Mouse (Mus musculus) layer of hippocampus, adult 9-11 months (tissue): Measurements from ENCODE around the gene Trappc11.

Source experiments
- DNase-seq: peaks from one replicate; pipeline ENCODE4 v3.0.0; 2022

Trappc11 gene

DNA sequence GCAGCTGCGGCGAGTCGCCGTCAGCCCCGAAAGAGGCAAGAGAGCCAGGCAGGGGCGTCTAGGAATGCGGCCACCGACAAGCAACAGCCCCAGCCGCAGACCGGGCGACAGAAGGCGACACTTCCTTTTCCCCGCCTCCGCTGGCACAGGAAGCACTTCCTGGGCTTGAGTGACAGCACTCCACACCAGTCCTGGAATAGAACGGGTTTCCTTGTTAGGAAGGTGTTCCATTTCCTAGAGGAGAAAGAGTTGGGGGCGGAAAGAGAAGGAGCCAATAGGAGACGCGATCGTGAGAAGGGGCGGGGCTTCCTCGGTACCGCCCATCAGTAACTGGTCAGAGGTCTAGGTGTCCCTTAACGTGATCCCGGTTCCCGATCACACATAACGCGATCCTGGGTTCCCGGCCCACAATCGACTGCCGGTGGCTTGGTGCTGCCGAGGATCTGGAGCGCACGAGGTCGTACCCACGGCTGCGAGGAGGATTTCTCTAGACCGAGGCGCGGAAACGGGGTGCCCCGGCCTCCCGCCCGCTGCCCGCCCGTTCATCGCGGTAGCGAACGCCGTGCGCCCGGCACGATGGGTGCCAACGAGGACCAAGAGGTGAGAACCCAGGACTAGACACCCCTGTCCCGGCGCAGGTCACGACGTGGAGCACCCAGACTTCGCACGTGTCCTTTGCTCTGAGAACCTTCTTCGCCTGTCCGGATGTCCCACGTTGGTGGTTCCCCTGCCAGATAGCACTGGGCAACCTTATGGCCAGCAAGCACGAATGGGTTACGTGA, at the start of gene Trappc11, which contains the start of gene Rwdd4a:
Trappc11 (minus strand) TSS at position 127 of the 782 bp plus-strand sequence.
Rwdd4a (plus strand) TSS at position 321 of the 782 bp plus-strand sequence.
- DNase-seq, result peak; percentile 98

DNA sequence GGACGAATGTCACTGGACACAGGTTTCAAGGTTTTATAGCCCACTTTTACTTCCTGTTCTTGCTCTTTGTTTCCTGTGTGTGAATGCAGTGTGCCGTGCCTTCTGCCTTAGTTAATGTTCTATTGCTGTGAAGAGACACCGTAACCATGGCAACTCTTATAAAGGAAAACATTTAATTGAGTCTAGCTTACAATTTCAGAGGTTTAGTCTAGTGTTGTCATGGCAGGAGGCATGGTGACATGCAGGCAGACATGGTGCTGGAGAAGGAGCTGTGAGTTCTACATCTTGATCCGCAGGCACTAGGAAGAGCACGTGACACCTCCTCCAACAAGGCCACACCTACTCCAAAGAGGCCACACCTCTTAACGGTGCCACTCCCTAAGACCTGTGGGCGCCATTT, 48.2 kb upstream of the Trappc11 start:
- DNase-seq, result no peak

DNA sequence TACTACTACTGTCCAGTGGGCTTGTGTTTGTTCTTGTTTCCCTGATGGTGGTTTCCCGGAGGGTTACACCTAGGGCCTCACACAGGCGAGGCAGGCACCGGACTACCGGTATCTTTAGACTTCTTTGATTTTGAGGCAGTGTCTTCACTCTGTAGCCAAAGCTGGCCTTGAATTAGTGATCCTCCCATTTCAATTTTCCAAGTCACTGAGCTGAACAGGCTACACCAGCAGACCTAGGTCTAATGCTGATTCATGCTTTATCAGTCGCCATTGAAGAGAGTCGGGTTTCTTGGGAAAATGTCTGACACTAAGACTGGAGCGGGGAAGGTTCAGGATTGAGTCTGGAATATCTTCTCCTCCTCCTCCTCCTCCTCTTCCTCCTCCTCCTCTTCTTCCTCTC, 40.2 kb upstream of the Trappc11 start:
- no peak for DNase-seq

DNA sequence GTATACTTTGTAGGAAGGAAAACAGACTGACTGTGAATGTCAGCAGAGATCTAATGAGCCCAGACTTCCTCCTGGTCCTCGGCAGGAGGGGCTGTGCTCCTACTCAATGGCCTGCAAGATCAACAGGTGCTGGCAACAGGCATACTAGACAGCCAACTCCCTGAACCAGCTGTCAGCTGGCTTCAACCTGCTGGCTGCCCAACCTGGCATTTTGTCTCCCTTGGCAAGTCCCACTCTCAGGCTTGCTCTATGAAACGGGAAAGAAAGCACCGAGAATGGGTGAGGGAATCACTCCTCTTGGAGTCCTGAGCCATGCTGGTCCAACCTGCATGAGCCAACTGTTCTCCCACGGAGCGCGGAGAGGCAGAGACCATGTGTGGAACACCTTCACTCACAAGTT, 36.9 kb upstream of the Trappc11 start:
- no peak for DNase-seq

- no peak for DNase-seq
These were observed 34.8 kb upstream of the Trappc11 start for GRCm38 (mm10) chr8:47568098-47568497.

- no peak for DNase-seq
These were observed 33.3 kb upstream of the Trappc11 start for GRCm38 (mm10) chr8:47566551-47566950.

- DNase-seq, result no peak
These were observed 27.5 kb upstream of the Trappc11 start for GRCm38 (mm10) chr8:47560801-47561200.

GRCm38 (mm10) chr8:47558274-47558673, 25.0 kb upstream of the Trappc11 start:
- DNase-seq, result no peak

DNA sequence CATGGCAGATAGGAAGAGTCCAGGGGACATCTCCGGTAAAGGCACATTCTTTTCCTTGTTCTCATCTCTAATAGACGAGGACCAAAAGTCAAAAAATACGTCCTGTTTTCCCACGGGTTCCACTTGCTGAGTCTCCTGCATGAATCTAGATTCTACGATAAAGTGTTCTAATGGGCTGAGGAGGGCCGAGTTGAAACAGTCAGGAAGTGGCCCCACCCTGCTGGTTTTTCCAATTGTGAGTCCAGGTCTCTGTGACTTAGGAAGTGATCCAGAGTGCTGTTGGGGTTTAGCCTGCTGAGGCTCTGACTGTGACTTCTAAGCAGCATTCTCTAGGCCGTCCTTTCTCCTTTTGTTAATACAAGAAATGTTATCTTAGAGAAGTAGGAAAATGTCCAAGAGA, 23.2 kb upstream of the Trappc11 start:
- DNase-seq, result no peak

- no peak for DNase-seq
These were observed 20.3 kb upstream of the Trappc11 start for GRCm38 (mm10) chr8:47553613-47554012.

GRCm38 (mm10) chr8:47547102-47547501, 13.8 kb upstream of the Trappc11 start:
- no peak for DNase-seq

DNA sequence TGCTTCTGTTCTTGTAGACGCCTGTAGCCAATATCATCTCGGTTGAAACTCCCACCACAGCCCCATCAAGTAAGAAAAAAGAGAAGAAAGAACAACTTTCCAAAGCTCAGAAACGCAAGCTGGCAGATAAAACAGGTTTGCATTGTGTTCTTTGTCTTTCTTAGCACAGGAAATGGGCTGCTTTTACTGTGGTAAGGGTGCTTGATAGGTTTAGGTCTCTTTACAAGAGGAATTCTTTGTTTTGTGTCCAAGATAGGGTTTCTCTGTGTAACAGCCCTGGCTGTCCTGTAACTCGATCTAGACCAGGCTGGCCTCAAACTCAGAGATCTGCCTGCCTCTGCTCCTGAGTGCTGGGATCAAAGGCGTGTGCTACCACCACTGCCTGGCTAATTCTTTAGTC, 10.8 kb upstream of the Trappc11 start:
- DNase-seq, result no peak

DNA sequence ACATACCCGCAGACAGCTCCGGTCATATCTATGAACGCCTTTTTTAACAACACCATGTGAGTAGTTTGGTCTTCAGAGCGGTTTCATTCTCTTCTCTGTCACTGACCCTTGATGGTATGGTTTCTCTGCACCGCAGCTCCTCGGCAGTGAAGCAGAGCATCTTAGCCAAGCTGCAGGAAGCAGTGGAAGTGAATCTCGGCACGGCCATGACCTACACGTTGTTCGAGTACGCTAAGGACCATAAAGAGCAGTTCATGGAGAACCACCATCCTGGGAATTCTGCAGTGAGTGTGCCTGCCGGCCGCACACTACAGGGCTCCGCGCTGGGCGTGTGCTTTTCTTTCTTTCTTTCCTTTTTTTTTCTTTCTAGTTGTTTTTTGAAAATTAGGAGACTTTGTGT, 9.5 kb upstream of the Trappc11 start:
- no peak for DNase-seq

- no peak for DNase-seq
These were observed 5.1 kb upstream of the Trappc11 start for GRCm38 (mm10) chr8:47538323-47538722.

DNA sequence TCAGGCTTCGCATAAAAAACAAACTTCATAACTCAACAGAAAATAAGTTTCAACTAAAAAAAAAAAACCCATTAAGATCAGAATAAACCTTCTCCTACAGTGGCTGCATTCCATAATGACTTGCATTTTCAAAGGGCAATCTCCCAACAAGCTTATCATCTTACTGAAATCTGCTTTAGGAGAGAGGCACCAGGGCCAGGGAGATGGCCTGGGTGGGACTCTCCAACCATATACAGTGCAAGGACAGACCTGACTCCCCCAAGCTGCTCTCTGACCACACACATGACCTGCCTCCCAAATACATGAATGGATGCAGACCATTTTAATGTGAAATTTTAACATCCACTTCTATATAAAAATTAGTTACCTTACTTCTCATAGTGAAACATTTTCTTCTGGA, 5.2 kb downstream of the Trappc11 start:
- no peak for DNase-seq

GRCm38 (mm10) chr8:47513601-47514000, 19.7 kb downstream of the Trappc11 start:
- no peak for DNase-seq

DNA sequence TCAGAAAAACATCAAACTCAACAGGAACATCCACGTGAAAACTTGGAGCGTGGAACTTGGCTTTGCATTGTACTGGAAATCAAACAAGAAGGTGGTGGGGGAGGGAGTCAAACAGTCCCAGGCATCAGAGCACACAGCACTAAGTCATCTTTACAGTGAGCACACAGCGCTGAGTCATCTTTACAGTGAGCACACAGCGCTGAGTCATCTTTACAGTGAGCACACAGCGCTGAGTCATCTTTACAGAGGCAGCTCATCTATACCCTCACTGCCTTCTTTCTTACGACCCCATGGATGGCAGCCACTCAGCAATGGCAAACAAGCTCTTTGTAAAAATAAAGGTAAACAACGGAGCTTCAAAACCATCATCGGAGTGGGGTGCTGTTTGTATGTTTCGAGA, 22.3 kb downstream of the Trappc11 start:
- DNase-seq, result no peak

- DNase-seq, result no peak
These were observed 27.8 kb downstream of the Trappc11 start for GRCm38 (mm10) chr8:47505431-47505830.

- no peak for DNase-seq
These were observed 30.7 kb downstream of the Trappc11 start for GRCm38 (mm10) chr8:47502546-47502945.

GRCm38 (mm10) chr8:47501994-47502393, 31.3 kb downstream of the Trappc11 start:
- DNase-seq, result no peak

- DNase-seq, result no peak
These were observed 37.8 kb downstream of the Trappc11 start for GRCm38 (mm10) chr8:47495428-47495827.

GRCm38 (mm10) chr8:47494602-47495153, 38.6 kb downstream of the Trappc11 start:
- no peak for DNase-seq

GRCm38 (mm10) chr8:47493106-47493505, 40.2 kb downstream of the Trappc11 start:
- DNase-seq, result no peak

DNA sequence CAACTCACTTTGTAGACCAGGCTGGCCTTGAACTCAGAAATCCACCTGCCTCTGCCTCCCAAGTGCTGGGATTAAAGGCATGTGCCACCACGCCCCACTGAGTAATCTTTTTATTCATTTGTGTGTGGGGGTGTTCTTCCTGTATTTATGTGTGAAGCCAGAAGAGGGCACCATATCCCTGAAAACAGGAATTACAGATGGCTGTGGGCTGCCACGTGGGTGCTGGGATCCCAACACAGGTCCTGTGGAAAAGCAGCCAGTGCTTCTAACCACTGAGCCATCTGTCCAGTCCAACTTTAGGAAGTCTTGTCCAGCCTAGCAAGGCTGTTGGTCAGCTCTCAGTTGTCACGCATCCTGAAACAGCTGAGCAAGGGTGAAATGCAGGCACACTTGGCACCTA, 46.0 kb downstream of the Trappc11 start:
- DNase-seq, result no peak
